Mouse (Mus musculus) limb, embryonic 10.5 days (tissue): ENCODE data around the gene Tchh. TPM values are rescaled to one million over a fixed set of nuclear protein-coding genes. Genes with fewer than 3 reads are reported as not detected.
"Not testable (repeated sequence)": the region's sequence is repeated elsewhere in the genome, so short reads cannot be mapped to it uniquely, and the experiment has no call there.

ENCODE experiments used
- DNase-seq: peaks from one replicate; pipeline ENCODE4 v3.0.0-alpha.2; 2017; ENCODE audit warnings: low spot score
- H3K27ac ChIP-seq: fragments of 300-500 bp; sonication (generic); 2 replicates; pipeline ENCODE4 v1.5.1; 2016; ENCODE audit warnings: mild to moderate bottlenecking
- H3K27me3 ChIP-seq: fragments of 300-500 bp; sonication (generic); 2 replicates; pipeline ENCODE4 v1.6.1; 2016; ENCODE audit warnings: low read depth, mild to moderate bottlenecking; ENCODE audit not compliant: poor library complexity, severe bottlenecking
- H3K36me3 ChIP-seq: fragments of 300-500 bp; sonication (generic); 2 replicates; pipeline ENCODE4 v1.6.1; 2016; ENCODE audit warnings: mild to moderate bottlenecking, moderate library complexity
- H3K4me1 ChIP-seq: fragments of 300-500 bp; sonication (generic); 2 replicates; pipeline ENCODE4 v1.6.1; 2016
- H3K4me3 ChIP-seq: fragments of 300-500 bp; sonication (generic); 2 replicates; pipeline ENCODE4 v1.5.1; 2016; ENCODE audit warnings: mild to moderate bottlenecking, moderate library complexity
- H3K9me3 ChIP-seq: fragments of 300-500 bp; sonication (generic); replicated peaks from 2 replicates; pipeline ENCODE4 v1.6.1; 2016; ENCODE audit warnings: mild to moderate bottlenecking
- WGBS: fragments of 180-500 bp; shearing (Covaris S2); methylation state at CpG from one replicate; pipeline ENCODE4 v1.1.7; 2016; 5-methylcytosine and 5-hydroxymethylcytosine counted together
- polyA plus RNA-seq: library from polyadenylated mRNA; unstranded; fragments of >200 nt; fragmentation: Nextera tagmentation; extraction: Ambion mirVana; gene quantifications from 2 replicates; pipeline ENCODE4 v1.2.1, GENCODE M21; 2016

Gene Tchh
- 0.16 and 0.21 TPM in 2 replicates for polyA plus RNA-seq

DNA sequence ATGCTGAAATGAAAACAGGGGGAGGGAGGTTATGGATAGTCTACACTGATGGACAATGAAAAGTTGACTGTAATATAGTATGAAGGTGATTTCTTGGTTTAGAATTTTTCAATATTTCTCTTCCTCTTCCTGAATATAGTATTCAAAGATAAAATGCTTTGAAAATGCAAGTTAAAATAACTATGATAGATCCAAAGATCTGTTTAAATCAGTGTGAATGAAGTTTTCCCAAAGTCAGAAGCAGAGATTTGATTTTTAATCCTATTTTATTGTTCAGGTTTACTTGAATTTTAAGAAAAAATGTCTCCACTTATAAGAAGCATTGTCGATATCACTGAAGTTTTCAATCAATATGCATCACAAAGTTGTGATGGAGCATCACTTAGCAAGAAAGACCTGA, at the start of gene Tchh:
Gene Tchh (plus strand): TSS at position 301 of the 400 bp plus-strand sequence.
- DNase-seq = no peak
- no peaks in the 10 kb centered on the region for H3K9me3 ChIP-seq
- H3K27ac ChIP-seq = no peak within 1 kb of the TSS
- H3K4me3 ChIP-seq = no peak within 1 kb of the TSS
- H3K36me3 ChIP-seq = no peaks in the 10 kb centered on the region
- H3K4me1 ChIP-seq = peaks cover 28% of the 10 kb centered on the region
- WGBS = 95% methylated on average over 1 of the region's 1 CpGs
- peaks cover 62% of the 10 kb centered on the region for H3K27me3 ChIP-seq

DNA sequence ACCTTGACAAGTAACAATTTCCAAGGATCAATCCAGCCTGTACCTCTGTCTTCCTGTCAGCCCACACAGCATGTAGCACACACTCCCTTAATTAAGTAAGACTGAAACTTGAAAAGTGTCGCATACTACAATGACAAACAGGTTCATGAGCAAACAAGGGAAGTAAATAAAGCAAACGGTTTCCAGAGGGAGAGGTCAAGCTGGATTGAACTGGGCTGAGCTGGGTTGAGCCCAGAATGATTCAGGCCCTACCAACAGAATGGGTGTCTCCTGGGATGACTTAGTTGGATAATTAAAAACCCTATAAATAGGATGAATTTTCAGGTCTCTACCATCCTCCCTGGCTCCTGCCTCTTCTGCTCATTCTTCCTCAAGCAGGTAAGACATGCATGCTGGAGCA, 48.8 kb upstream of the Tchh start, which contains the start of gene Rptn:
Gene Rptn (plus strand): TSS at position 334 of the 400 bp plus-strand sequence.
- H3K27me3 ChIP-seq = no peaks in the 10 kb centered on the region
- no peaks in the 10 kb centered on the region for H3K4me1 ChIP-seq
- no peaks in the 10 kb centered on the region for H3K36me3 ChIP-seq
- no peaks in the 10 kb centered on the region for H3K9me3 ChIP-seq
- WGBS = 73% methylated on average over 2 of the region's 2 CpGs
- no peak for DNase-seq
- no peak within 1 kb of the TSS for H3K4me3 ChIP-seq
- H3K27ac ChIP-seq = no peak within 1 kb of the TSS

DNA sequence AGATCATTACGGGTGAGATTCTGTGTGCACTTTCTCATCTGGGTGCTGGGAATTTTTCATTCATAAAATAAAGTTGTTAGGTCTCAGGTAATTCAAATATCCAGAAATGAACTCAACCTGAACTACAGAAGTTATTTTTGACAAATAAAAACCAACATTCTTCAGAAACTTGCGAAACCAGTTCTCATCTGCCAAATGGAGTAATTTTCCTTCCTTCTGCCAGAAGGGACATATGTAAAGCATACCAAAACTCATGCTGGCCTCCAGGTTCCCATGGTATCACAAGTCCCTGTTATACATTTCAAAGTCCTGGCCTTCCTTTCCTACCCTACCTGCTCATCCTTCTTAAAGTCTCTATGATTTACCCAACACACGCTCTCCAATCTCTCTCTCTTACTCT, 38.2 kb upstream of the Tchh start:
- no peak overlapping the region for H3K27ac ChIP-seq
- DNase-seq = no peak
- H3K27me3 ChIP-seq = no peaks in the 10 kb centered on the region
- no peaks in the 10 kb centered on the region for H3K9me3 ChIP-seq
- no peak overlapping the region for H3K4me3 ChIP-seq
- H3K36me3 ChIP-seq = no peaks in the 10 kb centered on the region
- 87% methylated on average over 3 of the region's 3 CpGs for WGBS
- no peaks in the 10 kb centered on the region for H3K4me1 ChIP-seq

DNA sequence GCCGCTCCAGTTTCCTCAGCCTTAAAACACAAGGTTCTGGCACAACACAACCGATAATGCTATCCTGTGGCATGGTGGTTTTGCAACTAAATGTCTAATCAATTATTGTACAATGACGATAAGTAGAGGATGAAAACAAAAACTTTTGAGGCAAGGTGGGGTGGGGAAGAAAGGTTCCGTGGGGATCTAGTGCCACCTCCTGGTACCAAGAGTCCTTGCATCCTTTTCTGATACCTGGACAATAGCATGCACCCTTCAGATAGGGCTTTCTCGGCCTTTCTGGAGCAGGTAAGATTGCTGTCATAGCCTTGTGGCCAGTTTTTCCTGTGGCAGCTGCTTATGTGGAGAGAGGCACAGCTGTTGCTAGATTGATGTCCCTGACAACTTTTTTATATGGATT, 35.1 kb upstream of the Tchh start:
- WGBS = 35% methylated on average over 5 of the region's 5 CpGs
- Histone ChIP-seq H3K27me3 (no peaks in the 10 kb centered on the region), H3K4me1 (no peaks in the 10 kb centered on the region), H3K9me3 (no peaks in the 10 kb centered on the region), H3K27ac (no peak overlapping the region), H3K4me3 (no peak overlapping the region), H3K36me3 (no peaks in the 10 kb centered on the region)
- DNase-seq = peak; percentile 41

DNA sequence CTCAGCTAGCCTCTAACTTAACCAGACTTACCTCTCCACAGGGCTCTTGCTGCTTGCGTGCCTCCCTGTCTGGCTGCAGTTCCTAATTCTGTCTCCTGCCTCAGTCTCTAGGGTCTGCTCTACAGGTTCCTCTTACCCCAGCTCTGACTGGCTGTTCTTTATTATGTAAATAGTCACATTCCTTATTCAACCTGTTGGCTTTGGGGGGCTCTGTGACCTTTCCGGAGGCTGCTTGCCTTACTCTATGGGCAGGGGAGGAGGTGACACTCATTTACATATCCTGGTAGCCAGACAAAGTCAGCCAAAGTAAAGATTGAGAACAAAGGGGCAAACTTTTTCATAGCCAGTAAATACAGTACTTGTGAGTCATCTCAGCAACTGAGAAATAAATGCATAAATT, 30.2 kb upstream of the Tchh start:
- WGBS = 37% methylated on average over 2 of the region's 2 CpGs

DNA sequence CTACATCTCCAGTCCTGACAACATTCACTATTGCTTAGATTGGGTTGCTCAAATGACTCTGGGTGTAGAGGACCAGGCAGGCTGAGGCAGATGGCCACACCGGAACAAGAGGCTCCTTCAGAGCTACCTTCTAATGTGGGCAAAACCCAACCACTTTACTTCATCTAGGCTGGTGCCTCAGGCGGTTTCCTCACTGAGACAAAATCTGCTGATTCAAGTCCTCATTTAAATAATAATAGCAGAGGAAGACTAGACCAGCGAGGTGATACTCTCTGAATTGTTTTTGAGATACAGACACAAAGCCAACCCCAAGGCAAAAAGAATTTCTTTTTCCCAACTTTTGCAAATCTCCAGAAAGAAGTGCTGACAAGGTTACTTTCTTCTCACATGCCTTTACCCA, 10.5 kb upstream of the Tchh start:
- Histone ChIP-seq H3K4me1 (no peaks in the 10 kb centered on the region), H3K36me3 (no peaks in the 10 kb centered on the region), H3K9me3 (no peaks in the 10 kb centered on the region), H3K27me3 (no peaks in the 10 kb centered on the region), H3K4me3 (no peak overlapping the region), H3K27ac (no peak overlapping the region)
- no peak for DNase-seq
- WGBS = 63% methylated on average over 3 of the region's 3 CpGs

More for the DNA sequence above, 30.2 kb upstream of the Tchh start:
- no peaks in the 10 kb centered on the region for H3K36me3 ChIP-seq
- H3K4me3 ChIP-seq = no peak overlapping the region
- no peak overlapping the region for H3K27ac ChIP-seq
- no peaks in the 10 kb centered on the region for H3K27me3 ChIP-seq
- no peaks in the 10 kb centered on the region for H3K9me3 ChIP-seq
- no peaks in the 10 kb centered on the region for H3K4me1 ChIP-seq
- DNase-seq = no peak

DNA sequence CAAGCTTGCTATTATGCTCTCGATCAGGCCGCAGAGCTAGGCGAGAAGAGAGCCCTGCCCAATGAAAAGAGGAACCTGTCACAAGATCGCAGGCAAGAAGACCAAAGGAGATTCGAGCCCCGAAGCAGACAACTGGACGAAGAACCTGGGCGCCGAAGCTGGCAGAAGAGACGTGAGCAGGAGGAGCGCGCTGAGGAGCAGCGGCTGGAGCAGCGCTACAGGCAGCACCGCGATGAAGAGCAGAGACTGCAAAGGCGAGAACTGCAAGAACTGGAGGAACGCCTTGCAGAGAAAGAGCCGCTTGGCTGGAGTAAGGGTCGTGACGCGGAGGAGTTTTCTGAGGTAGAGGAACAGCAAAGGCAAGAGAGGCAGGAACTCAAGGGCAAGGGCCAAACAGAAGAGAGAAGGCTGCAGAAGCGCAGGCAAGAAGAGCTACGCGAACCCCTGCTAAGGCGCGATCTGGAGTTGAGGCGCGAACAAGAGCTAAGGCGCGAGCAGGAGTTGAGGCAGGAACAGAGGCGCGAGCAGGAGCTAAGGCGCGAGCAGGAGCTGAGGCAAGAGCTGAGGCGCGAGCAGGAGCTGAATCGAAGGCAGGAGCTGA, 1.5 kb downstream of the Tchh start:
- WGBS = under 1% methylated on average over 38 of the region's 38 CpGs

DNA sequence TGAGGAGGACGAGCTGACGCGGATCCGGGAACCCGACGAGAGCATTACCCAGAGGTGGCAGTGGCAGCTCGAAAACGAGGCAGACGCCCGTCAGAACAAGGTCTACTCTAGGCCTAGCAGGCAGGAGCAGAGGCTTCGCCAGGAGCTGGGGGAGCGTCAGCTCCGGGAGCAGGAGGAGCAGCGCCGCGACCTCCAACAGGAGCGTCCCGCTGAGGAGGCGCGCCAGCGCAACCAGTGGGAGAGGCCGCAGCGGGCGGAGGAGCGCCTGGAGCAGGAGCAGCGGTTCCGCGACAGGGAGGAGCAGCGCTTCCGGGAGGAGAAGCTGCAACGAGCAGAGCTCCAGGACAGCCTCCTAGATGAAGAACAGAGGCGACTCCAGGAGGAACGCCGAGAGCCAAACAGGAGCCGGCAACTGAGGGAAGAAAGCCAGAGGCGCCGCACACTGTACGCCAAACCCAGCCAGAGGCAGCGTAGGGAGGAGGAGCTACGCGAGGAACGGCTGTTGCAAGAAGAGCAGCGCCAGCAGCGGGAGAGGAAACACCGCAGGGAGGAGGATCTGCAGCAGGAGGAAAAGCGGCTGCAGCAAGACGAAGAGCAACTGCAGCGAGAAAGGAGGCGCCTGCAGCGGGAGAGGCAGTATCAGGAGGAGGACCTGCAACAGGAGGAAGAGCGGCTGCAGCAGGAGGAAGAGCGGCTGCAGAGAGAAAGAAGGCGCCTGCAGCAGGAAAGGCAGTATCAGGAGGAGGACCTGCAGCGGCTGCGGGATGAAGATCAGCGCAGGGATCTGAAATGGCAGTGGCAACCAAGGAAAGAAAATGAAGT, 2.4 kb downstream of the Tchh start:
- Histone ChIP-seq H3K27me3 (peaks cover 84% of the 10 kb centered on the region), H3K27ac (peak overlapping the region; percentile 58), H3K4me3 (peak overlapping the region; percentile 55), H3K4me1 (peaks cover 36% of the 10 kb centered on the region), H3K36me3 (no peaks in the 10 kb centered on the region), H3K9me3 (no peaks in the 10 kb centered on the region)
- DNase-seq = peak; percentile 81
- under 1% methylated on average over 56 of the region's 56 CpGs for WGBS

More for the DNA sequence above, 1.5 kb downstream of the Tchh start:
- DNase-seq = peak; percentile 70
- Histone ChIP-seq H3K4me1 (peaks cover 36% of the 10 kb centered on the region), H3K27ac (no peak overlapping the region), H3K4me3 (peak overlapping the region; percentile 55), H3K9me3 (no peaks in the 10 kb centered on the region), H3K36me3 (no peaks in the 10 kb centered on the region), H3K27me3 (peaks cover 78% of the 10 kb centered on the region)

DNA sequence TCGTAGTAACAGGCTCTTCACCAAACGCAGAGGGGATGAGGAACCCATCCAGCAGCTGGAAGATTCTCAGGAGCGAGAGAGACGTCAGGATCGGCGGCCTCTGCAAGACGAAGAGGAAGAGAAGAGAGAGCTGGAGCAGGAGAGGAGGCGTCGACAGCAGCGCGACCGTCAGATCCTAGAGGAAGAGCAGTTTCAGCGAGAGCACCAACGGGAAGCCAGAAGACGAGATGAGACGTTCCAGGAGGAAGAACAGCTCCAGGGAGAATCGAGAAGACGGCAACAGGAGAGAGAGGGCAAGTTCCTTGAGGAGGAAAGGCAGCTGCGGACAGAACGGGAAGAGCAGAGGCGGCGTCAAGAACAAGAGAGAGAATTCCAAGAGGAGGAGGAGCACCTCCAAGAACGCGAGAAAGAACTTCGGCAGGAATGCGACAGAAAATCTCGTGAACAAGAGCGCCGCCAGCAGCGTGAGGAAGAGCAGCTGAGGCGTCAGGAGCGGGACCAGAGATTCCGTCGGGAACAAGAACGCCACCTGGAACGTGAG, 3.1 kb downstream of the Tchh start:
- DNase-seq = peak; percentile 57
- WGBS = under 1% methylated on average over 36 of the region's 36 CpGs
- no peaks in the 10 kb centered on the region for H3K36me3 ChIP-seq
- peaks cover 36% of the 10 kb centered on the region for H3K4me1 ChIP-seq
- peak overlapping the region; percentile 55 for H3K4me3 ChIP-seq
- no peak overlapping the region for H3K27ac ChIP-seq
- no peaks in the 10 kb centered on the region for H3K9me3 ChIP-seq
- peaks cover 90% of the 10 kb centered on the region for H3K27me3 ChIP-seq

DNA sequence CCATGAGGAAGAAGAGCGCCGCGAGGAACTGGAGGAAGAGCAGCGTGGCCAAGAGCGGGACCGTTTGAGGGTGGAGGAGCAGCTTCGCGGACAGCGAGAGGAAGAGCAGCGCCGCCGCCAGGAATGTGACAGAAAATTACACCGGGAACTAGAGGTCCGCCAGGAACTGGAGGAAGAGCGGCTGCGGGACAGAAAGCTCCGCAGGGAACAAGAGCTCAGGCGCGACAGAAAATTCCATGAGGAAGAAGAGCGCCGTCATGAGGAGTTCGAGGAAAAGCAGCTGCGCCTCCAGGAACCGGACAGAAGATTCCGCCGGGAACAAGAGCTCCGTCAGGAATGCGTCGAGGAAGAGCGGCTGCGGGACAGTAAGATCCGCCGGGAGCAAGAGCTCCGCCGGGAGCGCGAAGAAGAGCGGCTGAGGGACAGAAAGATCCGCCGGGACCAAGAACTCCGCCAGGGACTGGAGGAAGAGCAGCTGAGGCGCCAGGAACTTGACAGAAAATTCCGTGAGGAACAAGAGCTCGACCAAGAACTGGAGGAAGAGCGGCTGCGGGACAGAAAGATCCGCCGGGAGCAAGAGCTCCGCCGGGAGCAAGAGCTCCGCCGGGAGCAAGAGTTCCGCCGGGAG, 4.1 kb downstream of the Tchh start:
- DNase-seq = peak; percentile 62
- H3K9me3 ChIP-seq = no peaks in the 10 kb centered on the region
- peaks cover 36% of the 10 kb centered on the region for H3K4me1 ChIP-seq
- H3K27ac ChIP-seq = no peak overlapping the region
- H3K36me3 ChIP-seq = no peaks in the 10 kb centered on the region
- peak overlapping the region; percentile 53 for H3K4me3 ChIP-seq
- under 1% methylated on average over 54 of the region's 54 CpGs for WGBS
- H3K27me3 ChIP-seq = peaks cover 81% of the 10 kb centered on the region

DNA sequence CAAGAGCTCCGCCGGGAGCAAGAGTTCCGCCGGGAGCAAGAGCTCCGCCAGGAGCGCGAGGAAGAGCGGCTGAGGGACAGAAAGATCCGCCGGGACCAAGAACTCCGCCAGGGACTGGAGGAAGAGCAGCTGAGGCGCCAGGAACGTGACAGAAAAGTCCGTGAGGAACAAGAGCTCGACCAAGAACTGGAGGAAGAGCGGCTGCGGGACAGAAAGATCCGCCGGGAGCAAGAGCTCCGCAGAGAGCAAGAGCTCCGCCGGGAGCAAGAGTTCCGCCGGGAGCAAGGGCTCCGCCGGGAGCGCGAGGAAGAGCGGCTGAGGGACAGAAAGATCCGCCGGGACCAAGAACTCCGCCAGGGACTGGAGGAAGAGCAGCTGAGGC, 4.6 kb downstream of the Tchh start:
- WGBS = 1% methylated on average over 32 of the region's 32 CpGs
- DNase-seq, H3K36me3 ChIP-seq, H3K9me3 ChIP-seq, H3K27ac ChIP-seq: not testable (repeated sequence)
- H3K4me1 ChIP-seq = peaks cover 36% of the 10 kb centered on the region
- peak overlapping the region; percentile 53 for H3K4me3 ChIP-seq
- peaks cover 76% of the 10 kb centered on the region for H3K27me3 ChIP-seq

DNA sequence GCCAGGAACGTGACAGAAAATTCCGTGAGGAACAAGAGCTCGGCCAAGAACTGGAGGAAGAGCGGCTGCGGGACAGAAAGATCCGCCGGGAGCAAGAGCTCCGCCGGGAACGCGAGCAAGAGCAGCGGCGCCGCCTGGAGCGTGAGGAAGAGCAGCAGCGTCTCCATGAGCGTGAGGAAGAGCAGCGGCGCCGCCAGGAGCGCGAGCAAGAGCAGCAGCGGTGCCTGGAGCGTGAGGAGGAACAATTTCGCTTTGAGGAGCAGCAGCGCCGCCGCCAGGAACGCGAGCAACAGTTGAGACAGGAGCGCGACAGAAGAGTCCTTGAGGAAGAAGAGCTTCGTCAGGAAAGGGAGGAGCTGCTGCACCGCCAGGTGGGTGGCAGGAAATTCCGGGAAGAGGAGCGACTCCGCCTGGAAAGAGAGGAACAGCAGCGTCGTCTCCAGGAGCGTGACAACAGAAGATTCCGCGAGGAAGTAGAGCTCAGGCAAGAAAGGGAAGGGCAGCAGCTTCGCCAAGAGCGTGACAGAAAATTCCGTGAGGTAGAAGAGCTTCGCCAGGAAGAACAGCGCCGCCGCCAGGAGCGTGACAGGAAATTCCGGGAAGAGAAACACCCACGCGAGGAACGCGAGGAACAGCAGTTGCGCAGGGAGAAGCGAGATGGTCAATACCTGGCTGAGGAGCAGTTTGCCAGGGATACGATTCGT, 5.2 kb downstream of the Tchh start:
- Histone ChIP-seq H3K36me3 (no peaks in the 10 kb centered on the region), H3K27ac (no peak overlapping the region), H3K4me3 (peak overlapping the region; percentile 53), H3K4me1 (peaks cover 36% of the 10 kb centered on the region), H3K27me3 (peaks cover 71% of the 10 kb centered on the region), H3K9me3 (no peaks in the 10 kb centered on the region)
- under 1% methylated on average over 59 of the region's 59 CpGs for WGBS
- peak; percentile 74 for DNase-seq
